Mouse (Mus musculus) hindbrain, embryonic 10.5 days (tissue): ENCODE data around the gene Pik3ca. TPM values are rescaled to one million over a fixed set of nuclear protein-coding genes. Genes with fewer than 3 reads are reported as not detected.

ENCODE experiments used
- DNase-seq: peaks from one replicate; pipeline ENCODE4 v3.0.0-alpha.2; 2017; ENCODE audit warnings: low spot score
- H3K27ac ChIP-seq: fragments of 300-500 bp; sonication (generic); 2 replicates; pipeline ENCODE4 v1.5.1; 2016; ENCODE audit warnings: mild to moderate bottlenecking, moderate library complexity
- H3K27me3 ChIP-seq: fragments of 300-500 bp; sonication (generic); 2 replicates; pipeline ENCODE4 v1.6.1; 2016; ENCODE audit warnings: mild to moderate bottlenecking; ENCODE audit not compliant: poor library complexity, insufficient read depth, severe bottlenecking
- H3K36me3 ChIP-seq: fragments of 300-500 bp; sonication (generic); 2 replicates; pipeline ENCODE4 v1.6.1; 2016; ENCODE audit warnings: mild to moderate bottlenecking, moderate library complexity
- H3K4me1 ChIP-seq: fragments of 300-500 bp; sonication (generic); replicated peaks from 2 replicates; pipeline ENCODE4 v1.6.1; 2016; ENCODE audit warnings: mild to moderate bottlenecking
- H3K4me3 ChIP-seq: fragments of 300-500 bp; sonication (generic); 2 replicates; pipeline ENCODE4 v1.5.1; 2016; ENCODE audit warnings: mild to moderate bottlenecking, moderate library complexity
- H3K9me3 ChIP-seq: fragments of 300-500 bp; sonication (generic); 2 replicates; pipeline ENCODE4 v1.6.1; 2016; ENCODE audit warnings: mild to moderate bottlenecking, moderate library complexity
- WGBS: fragments of 180-500 bp; shearing (Covaris S2); methylation state at CpG from one replicate; pipeline ENCODE4 v1.1.7; 2016; 5-methylcytosine and 5-hydroxymethylcytosine counted together
- polyA plus RNA-seq: library from polyadenylated mRNA; unstranded; fragments of >200 nt; fragmentation: Nextera tagmentation; extraction: Ambion mirVana; gene quantifications from 2 replicates; pipeline ENCODE4 v1.2.1, GENCODE M21; 2016

Pik3ca gene
- polyA plus RNA-seq, 1 experiment from 2014 or later, result 7.4 TPM

GRCm38 (mm10) chr3:32495856-32496710 lies 98.6 kb downstream of the Pik3ca start:
- no peak overlapping the region for H3K4me3 ChIP-seq
- no peaks in the 10 kb centered on the region for H3K9me3 ChIP-seq
- 34% methylated on average over 8 of the region's 8 CpGs for WGBS
- peak; percentile 23 for DNase-seq
- peaks cover 23% of the 10 kb centered on the region for H3K4me1 ChIP-seq
- no peaks in the 10 kb centered on the region for H3K36me3 ChIP-seq
- H3K27me3 ChIP-seq, result no peaks in the 10 kb centered on the region
- H3K27ac ChIP-seq, result peak overlapping the region; percentile 76

GRCm38 (mm10) chr3:32496711-32497070 lies 99.2 kb downstream of the Pik3ca start:
- Histone ChIP-seq H3K9me3 (no peaks in the 10 kb centered on the region), H3K27ac (peak overlapping the region; percentile 76), H3K27me3 (no peaks in the 10 kb centered on the region), H3K36me3 (no peaks in the 10 kb centered on the region), H3K4me3 (no peak overlapping the region), H3K4me1 (peaks cover 23% of the 10 kb centered on the region)
- WGBS, result 94% methylated on average over 1 of the region's 1 CpGs
- DNase-seq, result no peak

- no peaks in the 10 kb centered on the region for H3K27me3 ChIP-seq
- no peak overlapping the region for H3K27ac ChIP-seq
- H3K4me1 ChIP-seq, result peaks cover 15% of the 10 kb centered on the region
- no peaks in the 10 kb centered on the region for H3K9me3 ChIP-seq
- 87% methylated on average over 2 of the region's 2 CpGs for WGBS
- no peak for DNase-seq
- no peaks in the 10 kb centered on the region for H3K36me3 ChIP-seq
- H3K4me3 ChIP-seq, result no peak overlapping the region
Observed at GRCm38 (mm10) chr3:32500346-32500745, 102.9 kb downstream of the Pik3ca start.

- H3K4me3 ChIP-seq, result no peak overlapping the region
- WGBS, result 80% methylated on average over 3 of the region's 3 CpGs
- H3K27me3 ChIP-seq, result no peaks in the 10 kb centered on the region
Observed at GRCm38 (mm10) chr3:32505841-32506240, 108.4 kb downstream of the Pik3ca start.

GRCm38 (mm10) chr3:32506366-32507225 lies 109.1 kb downstream of the Pik3ca start:
- DNase-seq, result no peak
- Histone ChIP-seq H3K36me3 (no peaks in the 10 kb centered on the region), H3K27ac (0 out of 2 replicates have a peak overlapping the region, but pooled peaks have one; percentile 16), H3K4me3 (no peak overlapping the region), H3K27me3 (no peaks in the 10 kb centered on the region), H3K9me3 (no peaks in the 10 kb centered on the region), H3K4me1 (peaks cover 37% of the 10 kb centered on the region)
- WGBS, result 58% methylated on average over 11 of the region's 11 CpGs

More at GRCm38 (mm10) chr3:32505841-32506240, 108.4 kb downstream of the Pik3ca start:
- Histone ChIP-seq H3K36me3 (no peaks in the 10 kb centered on the region), H3K27ac (no peak overlapping the region), H3K4me1 (peaks cover 31% of the 10 kb centered on the region), H3K9me3 (no peaks in the 10 kb centered on the region)
- DNase-seq, result no peak

GRCm38 (mm10) chr3:32508666-32509324 lies 111.3 kb downstream of the Pik3ca start:
- Histone ChIP-seq H3K36me3 (0 out of 2 replicates have a peak, but pooled peaks cover 5% of the 10 kb centered on the region), H3K4me3 (peak overlapping the region; percentile 41), H3K27me3 (no peaks in the 10 kb centered on the region), H3K27ac (peak overlapping the region; percentile 37; the same call in 1 of the 2 replicates), H3K9me3 (no peaks in the 10 kb centered on the region), H3K4me1 (peaks cover 50% of the 10 kb centered on the region)
- DNase-seq, result peak; percentile 76
- WGBS, result 2% methylated on average over 17 of the region's 17 CpGs

- peak; percentile 18 for DNase-seq
- peaks cover 50% of the 10 kb centered on the region for H3K4me1 ChIP-seq
- 6% methylated on average over 24 of the region's 24 CpGs for WGBS
- peaks cover 11% of the 10 kb centered on the region for H3K36me3 ChIP-seq
- peak within 1 kb of the TSS; percentile 98 for H3K27ac ChIP-seq
- peak within 1 kb of the TSS; percentile 91 for H3K4me3 ChIP-seq
- no peaks in the 10 kb centered on the region for H3K9me3 ChIP-seq
- H3K27me3 ChIP-seq, result no peaks in the 10 kb centered on the region
Observed at GRCm38 (mm10) chr3:32509496-32510374, 112.3 kb downstream of the Pik3ca start, which contains the start of gene Zfp639. Gene Zfp639 (plus strand): TSS chr3:32510259.

GRCm38 (mm10) chr3:32510375-32511190 lies 113.1 kb downstream of the Pik3ca start:
- Histone ChIP-seq H3K36me3 (peaks cover 17% of the 10 kb centered on the region), H3K9me3 (no peaks in the 10 kb centered on the region), H3K4me3 (peak overlapping the region; percentile 91), H3K27me3 (no peaks in the 10 kb centered on the region), H3K4me1 (peaks cover 50% of the 10 kb centered on the region), H3K27ac (peak overlapping the region; percentile 98)
- WGBS, result under 1% methylated on average over 68 of the region's 69 CpGs
- DNase-seq, result peak; percentile 99

- Histone ChIP-seq H3K4me3 (peak overlapping the region; percentile 91), H3K4me1 (peaks cover 50% of the 10 kb centered on the region), H3K27me3 (no peaks in the 10 kb centered on the region), H3K9me3 (no peaks in the 10 kb centered on the region), H3K27ac (peak overlapping the region; percentile 98), H3K36me3 (peaks cover 23% of the 10 kb centered on the region)
- peak; percentile 25 for DNase-seq
- WGBS, result 11% methylated on average over 13 of the region's 13 CpGs
Observed at GRCm38 (mm10) chr3:32511191-32511550, 113.7 kb downstream of the Pik3ca start.

GRCm38 (mm10) chr3:32512686-32513284 lies 115.3 kb downstream of the Pik3ca start:
- H3K36me3 ChIP-seq, result peaks cover 39% of the 10 kb centered on the region
- no peak for DNase-seq
- no peaks in the 10 kb centered on the region for H3K27me3 ChIP-seq
- no peaks in the 10 kb centered on the region for H3K9me3 ChIP-seq
- 92% methylated on average over 7 of the region's 7 CpGs for WGBS
- H3K4me3 ChIP-seq, result no peak overlapping the region
- no peak overlapping the region for H3K27ac ChIP-seq
- H3K4me1 ChIP-seq, result peaks cover 43% of the 10 kb centered on the region

GRCm38 (mm10) chr3:32513528-32513927 lies 116.1 kb downstream of the Pik3ca start:
- Histone ChIP-seq H3K27ac (no peak overlapping the region), H3K4me3 (no peak overlapping the region), H3K36me3 (peaks cover 46% of the 10 kb centered on the region), H3K4me1 (peaks cover 42% of the 10 kb centered on the region), H3K27me3 (no peaks in the 10 kb centered on the region), H3K9me3 (no peaks in the 10 kb centered on the region)
- DNase-seq, result no peak
